Mouse (Mus musculus) T-helper 2 cell (primary cell): ENCODE results near the gene Magee1.
"Not testable (repeated sequence)": the region's sequence is repeated elsewhere in the genome, so short reads cannot be mapped to it uniquely, and the experiment has no call there.

Experiments
- in situ Hi-C: fragments of 300-600 bp; cut with MboI, MseI; formaldehyde crosslinking; loops from one replicate; pipeline ENCODE4 v1.15.1; 2025; ENCODE audit warnings: high pct_unique_total_duplicates

The Magee1 gene

GRCm38 (mm10) chrX:105120275-105121226 lies at the start of gene Magee1:
Gene Magee1, plus strand, starts transcription at chrX:105120378.
- in situ Hi-C loops: no loop called here

DNA sequence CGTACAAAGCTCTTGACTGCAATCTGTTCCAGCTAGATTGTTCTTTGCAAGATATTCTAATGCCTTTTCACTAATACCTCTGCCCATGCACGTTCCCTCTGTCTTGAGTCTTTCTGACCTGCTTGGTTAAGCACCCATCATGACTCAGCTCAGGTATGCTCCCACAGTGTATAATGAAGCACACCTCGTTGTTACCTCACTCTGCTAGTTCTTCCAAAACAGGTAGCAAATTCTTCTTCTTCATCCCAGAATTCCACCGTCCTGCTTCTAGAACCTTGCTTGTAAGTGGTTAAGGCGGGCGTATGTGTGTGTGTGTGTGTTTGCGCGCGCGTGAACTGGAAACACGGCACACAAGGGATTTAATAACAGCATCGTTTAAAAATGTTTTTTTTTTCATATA lies 41.0 kb upstream of the Magee1 start:
- in situ Hi-C loops: loop anchor here (25.0 kb wide), 1 partner anchor 1467 kb away; no protein-coding TSS in a partner anchor

DNA sequence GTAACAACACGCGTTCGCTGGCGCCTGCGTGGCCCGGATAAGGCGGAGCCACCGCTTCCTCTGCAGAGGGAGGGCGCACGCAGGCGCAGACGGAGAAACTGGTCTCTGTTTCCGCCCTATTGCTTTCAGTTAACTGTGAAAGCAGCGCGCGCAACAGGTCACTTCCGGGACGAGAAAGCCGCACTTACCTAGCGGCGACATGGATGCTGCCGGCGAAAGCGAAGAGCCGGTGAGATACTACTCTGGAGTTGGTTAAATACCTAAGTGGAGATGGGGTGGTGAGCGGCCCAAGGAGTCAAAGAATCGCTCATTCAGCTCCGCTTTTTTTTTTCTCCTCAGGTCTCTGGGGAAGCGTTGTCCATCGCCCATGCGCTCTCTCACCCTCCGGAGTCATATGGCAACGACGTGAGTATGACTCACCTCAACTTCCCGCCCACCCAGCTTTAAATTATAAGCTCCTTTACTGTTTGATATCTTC lies 40.5 kb upstream of the Magee1 start, which contains the start of gene Pbdc1:
TSS of gene Pbdc1 (plus strand) at position 142 of the 478 bp plus-strand sequence.
- in situ Hi-C loops: loop anchor here (25.0 kb wide), 1 partner anchor 1467 kb away; no protein-coding TSS in a partner anchor

- in situ Hi-C loops: loop anchor here (25.0 kb wide), 1 partner anchor 1468 kb away; no protein-coding TSS in a partner anchor
Measured at GRCm38 (mm10) chrX:105080096-105080495, 40.1 kb upstream of the Magee1 start.

GRCm38 (mm10) chrX:105083013-105083412 lies 37.2 kb upstream of the Magee1 start:
- in situ Hi-C loops: loop anchor here (25.0 kb wide), 1 partner anchor 1471 kb away; no protein-coding TSS in a partner anchor

DNA sequence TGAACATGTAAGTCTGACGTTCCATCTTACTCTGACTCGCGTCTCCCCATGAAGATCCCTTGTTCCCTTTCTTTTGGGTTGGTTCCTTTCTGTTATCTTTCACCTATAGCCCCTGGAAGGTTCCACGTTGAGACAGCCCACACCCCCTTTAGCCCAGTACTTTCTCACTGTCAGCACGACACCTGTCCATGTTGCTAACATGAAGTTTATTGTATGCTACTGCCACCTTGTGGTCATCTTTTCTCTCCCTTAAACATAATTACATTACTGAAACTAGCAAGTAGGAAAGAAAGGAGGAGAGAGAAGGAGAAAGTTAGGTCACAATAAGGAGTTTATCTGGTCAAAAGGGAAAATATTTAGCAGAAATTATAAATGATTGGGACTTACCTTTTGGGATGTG lies 16.0 kb upstream of the Magee1 start:
- in situ Hi-C loops: no loop called here

- in situ Hi-C loops: loop anchor here (10.0 kb wide), 1 partner anchor 1830 kb away; no protein-coding TSS in a partner anchor
Measured at GRCm38 (mm10) chrX:105114994-105115393, 5.2 kb upstream of the Magee1 start.

DNA sequence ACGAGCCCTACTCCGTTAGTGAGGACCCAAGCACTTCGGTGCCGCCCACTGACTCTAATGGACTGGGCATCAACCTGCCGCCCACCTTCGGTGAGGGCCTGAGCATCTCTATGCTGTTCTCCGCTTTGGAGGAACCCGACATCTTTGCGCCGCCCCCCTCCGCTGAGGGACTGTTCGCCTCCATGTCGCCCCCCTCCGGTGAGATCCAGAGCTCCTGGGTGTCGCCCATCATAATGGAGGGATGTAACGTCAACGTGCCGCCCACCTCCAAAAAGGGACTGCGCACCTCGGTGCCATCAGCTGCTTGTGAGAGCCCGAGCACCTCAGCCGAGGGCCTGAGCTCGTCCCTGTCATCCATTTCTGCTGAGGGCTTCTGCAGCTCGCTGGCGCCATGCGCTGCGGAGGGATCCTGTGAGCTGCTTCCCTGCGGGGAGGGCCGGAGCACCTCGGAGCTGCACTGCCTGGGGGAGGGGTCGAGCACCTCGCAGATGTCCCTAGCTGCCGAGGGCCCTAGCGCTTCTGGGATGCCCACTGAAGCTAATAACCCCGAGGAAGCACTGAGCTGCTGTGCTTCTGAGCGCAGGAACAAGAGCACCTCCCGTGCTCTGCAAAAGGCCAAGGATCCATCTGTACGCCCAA lies 1.2 kb downstream of the Magee1 start:
- in situ Hi-C loops: no loop called here

- in situ Hi-C loops: no loop called here
Measured at GRCm38 (mm10) chrX:105124903-105125302, 4.7 kb downstream of the Magee1 start.

GRCm38 (mm10) chrX:105151872-105152461 lies 31.8 kb downstream of the Magee1 start:
- in situ Hi-C loops: no loop called here

- in situ Hi-C loops: not testable (repeated sequence)
Measured at GRCm38 (mm10) chrX:105165007-105165406, 44.8 kb downstream of the Magee1 start.

GRCm38 (mm10) chrX:105167217-105167616 lies 47.0 kb downstream of the Magee1 start:
- in situ Hi-C loops: no loop called here
